Mouse (Mus musculus) lung, adult 18-20 months (tissue): Measurements from ENCODE around the gene Ell.

Experiments used
- DNase-seq, 2 experiments: peaks; one replicate each; pipeline ENCODE4 v3.0.0; 2022; ENCODE audit warnings: mixed read lengths in 2 of 2

Ell gene

GRCm38 (mm10) chr8:70617985-70618384 is 78.7 kb downstream of the Ell start:
- no peak for DNase-seq

DNA sequence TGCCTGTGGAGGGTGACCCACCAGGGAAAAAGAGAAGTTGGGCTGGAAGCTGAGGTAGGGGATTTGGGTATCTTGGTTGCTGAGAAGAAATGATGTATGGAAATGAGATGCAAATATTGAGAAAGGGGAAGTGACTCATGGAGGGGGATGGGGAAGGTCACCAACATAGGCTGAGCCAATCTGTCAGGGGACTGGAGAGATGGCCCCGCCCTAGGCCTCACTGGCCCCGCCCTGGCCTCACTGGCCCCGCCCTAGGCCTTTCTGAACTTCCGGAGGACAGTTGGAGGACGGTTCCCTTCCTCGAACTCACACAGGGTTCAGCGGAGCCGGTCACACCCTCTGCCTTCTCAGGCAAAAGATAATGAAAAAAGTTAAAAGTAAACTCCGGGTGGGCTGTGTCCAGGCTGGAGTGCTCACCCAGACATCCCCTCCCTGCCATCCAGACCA is 79.7 kb downstream of the Ell start:
- peak; percentile 71 to 75 for DNase-seq

DNA sequence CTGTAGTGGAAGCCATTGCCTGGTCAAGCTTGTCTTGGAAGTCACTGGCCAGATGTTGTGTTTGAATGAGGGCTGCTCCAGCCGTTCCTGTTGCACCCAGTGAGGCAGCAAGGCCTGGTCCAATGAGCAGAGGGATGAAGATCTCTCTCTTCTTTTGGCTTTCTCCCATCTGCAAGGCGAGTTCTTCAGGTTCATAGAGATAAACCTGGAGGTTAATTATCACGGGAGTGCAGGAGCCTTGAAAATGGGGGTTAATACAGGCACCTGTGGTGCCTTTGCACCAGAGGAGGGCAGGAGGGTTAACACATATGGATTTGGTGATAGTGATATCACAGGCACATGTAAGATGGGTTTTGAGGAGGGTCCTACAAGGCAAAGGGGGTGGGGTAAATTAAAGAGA is 83.0 kb downstream of the Ell start:
- no peak for DNase-seq

DNA sequence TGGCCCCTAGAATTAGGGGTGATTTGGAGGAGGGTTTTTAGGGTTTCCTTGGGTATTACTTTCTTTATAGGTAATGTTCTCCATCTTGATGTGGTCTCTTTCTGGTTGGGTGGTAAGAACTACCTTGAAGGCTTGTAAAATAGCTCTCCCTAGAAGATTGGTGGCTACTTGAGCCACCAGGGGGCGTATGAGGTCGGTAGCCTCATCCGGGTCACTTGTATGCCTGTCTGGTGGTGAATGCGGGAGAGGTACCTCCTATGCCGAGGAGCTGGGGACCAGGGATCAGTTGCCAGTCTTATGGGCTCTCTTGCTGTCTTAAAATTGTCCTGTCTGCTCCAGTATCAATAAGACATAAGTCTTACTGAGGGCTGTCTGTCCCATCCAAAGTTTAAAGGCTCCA is 85.8 kb downstream of the Ell start:
- DNase-seq: peak; percentile 53 to 71

DNA sequence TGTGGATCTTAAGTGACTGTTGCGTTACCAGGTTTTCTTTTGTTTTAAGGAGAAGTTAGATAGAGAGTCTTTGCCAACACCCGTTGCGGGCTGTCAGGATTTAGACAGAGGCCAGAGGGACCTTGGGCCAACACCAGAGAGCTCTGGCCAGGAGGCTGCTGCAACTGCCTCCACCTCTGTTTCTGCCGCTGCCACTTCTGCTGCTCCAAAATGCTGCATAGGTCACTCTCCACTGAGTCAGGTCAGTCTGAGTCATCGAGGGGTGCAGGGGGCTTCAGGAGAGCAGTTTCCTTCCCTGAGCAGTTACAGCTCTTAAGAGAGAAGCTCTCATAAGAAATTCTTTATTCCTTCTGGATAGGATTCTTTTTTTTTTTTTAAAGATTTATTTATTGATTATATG is 87.8 kb downstream of the Ell start:
- DNase-seq: no peak

GRCm38 (mm10) chr8:70628986-70629490 is 89.8 kb downstream of the Ell start:
- DNase-seq: no peak

GRCm38 (mm10) chr8:70629574-70630531 is 90.6 kb downstream of the Ell start:
- DNase-seq: peak; percentile 85 to 87

- peak; percentile 68 to 82 for DNase-seq
Observed at GRCm38 (mm10) chr8:70630532-70631381, 91.5 kb downstream of the Ell start.

DNA sequence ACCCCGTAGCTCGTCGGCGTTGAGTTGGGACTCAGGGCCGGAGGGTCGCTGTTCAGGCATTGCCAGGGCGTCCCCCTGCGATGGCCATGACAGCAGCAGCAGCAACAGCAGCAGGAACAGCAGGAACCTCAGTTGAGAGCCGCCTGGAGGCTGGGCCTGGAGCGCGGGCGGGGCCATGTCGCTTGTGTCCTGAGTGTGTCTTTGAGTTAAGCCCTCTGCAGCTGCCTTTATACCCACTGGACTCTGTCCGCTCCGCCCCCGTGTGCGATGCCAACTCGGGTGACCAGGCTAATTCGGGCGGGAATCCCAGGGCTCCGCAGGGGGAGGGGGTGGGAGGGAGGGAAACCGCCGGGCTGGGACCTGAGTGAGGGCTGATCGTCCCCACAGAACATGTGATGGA is 92.2 kb downstream of the Ell start:
- DNase-seq: peak; percentile 62 to 69

- DNase-seq: no peak
Observed at GRCm38 (mm10) chr8:70632346-70632892, 93.2 kb downstream of the Ell start, which contains the start of gene Gdf15. Gdf15 (minus strand) TSS chr8:70632456.

GRCm38 (mm10) chr8:70634066-70634465 is 94.8 kb downstream of the Ell start:
- DNase-seq: peak; percentile 86 to 90

- DNase-seq: no peak
Observed at GRCm38 (mm10) chr8:70635527-70635926, 96.3 kb downstream of the Ell start.

- no peak for DNase-seq
Observed at GRCm38 (mm10) chr8:70636838-70637237, 97.6 kb downstream of the Ell start.

GRCm38 (mm10) chr8:70638752-70639151 is 99.5 kb downstream of the Ell start:
- no peak for DNase-seq
